Mouse (Mus musculus) adrenal gland (tissue): ENCODE measurements at regions not wholly inside any gene's neighbourhood (a gene's known extent, or its start where the extent isn't known, plus 50 kb on each side); places are given as distances from the start of the nearest gene placed in this dataset.

Experiments
- intact Hi-C: fragments of 180-260 bp; cut with DNase I; formaldehyde crosslinking; loops from one replicate; pipeline ENCODE4 v1.15.1; 2025

GRCm38 (mm10) chr10:122562542-122562941 is 114.2 kb downstream of the Avpr1a start:
- intact Hi-C loops: loop anchor here (5.0 kb wide), 1 partner anchor 110 kb away; no protein-coding TSS in a partner anchor

GRCm38 (mm10) chr10:122563973-122564372 is 114.6 kb upstream of the Ppm1h start:
- intact Hi-C loops: loop anchor here (5.0 kb wide), 1 partner anchor 108 kb away; no protein-coding TSS in a partner anchor

DNA sequence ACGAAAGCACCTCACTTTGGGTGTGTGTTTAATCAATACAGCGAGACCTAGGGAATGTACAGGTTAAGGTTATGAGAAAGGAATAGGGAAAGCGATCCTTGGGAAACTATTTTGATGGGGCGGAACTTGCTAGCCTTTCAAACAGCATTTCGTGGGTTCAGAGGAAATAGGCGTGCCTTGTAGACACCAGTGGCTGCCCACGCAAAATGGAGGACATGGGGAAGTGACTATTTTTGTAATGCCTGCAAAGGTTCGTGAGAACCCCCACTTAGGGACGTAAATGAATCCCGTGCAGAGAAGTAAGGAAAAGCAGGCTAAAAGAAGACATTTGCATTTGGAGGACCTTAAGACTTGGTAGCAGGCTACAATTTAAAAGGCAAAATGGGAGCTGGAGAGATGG is 114.1 kb upstream of the Ppm1h start:
- intact Hi-C loops: loop anchor here (5.0 kb wide), 1 partner anchor 108 kb away; no protein-coding TSS in a partner anchor

DNA sequence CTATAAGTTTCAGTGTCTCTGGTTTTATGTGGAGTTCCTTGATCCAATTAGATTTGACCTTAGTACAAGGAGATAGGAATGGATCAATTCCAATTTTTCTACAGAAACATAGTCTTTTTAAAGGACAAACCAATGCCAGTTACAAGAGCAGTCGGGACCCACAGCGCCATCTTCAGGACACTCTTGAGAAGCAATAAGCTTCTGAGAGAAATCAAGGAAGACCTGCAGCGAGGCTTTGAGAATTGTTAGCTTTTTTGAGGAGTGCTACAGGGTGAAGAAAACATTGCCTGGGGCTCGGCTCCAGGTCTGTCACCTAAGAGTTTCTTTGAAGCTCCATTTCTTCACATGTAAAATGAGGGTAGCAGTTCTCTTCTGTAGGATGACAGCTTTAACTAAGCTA is 112.0 kb upstream of the Ppm1h start:
- intact Hi-C loops: no loop called here

DNA sequence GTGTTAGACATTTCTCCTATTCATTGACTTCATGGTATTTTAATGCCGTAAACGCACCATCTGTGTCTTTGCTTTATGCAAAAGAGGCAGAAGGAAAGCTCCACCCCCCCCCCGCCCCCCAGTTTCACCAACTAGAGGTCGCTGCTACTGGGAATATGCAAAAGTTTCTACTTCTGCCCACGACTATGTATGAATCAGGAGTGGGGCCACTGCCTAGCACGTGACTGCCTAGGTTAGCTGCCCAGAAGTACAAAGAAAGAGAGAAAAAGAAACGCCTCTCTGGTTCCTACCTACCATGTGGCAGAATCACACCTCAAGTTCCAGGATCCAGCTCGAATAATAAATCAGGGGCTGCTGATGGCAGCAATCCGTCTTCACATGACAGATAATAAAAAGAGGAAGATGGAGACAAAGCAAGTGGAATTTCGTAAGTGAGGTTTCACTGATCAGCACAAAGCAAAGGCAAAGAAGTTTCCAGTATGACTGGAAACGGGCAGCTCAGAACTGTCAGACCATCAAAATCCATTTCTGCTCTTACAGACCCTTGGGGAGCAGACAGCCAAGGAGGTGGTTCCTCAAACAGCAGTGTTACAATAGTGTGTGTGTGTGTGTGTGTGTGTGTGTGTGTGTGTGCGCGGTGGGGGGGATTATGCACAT is 108.9 kb upstream of the Ppm1h start:
- intact Hi-C loops: no loop called here

GRCm38 (mm10) chr10:122570909-122571551 is 107.5 kb upstream of the Ppm1h start:
- intact Hi-C loops: no loop called here

- intact Hi-C loops: no loop called here
These were observed 102.1 kb upstream of the Ppm1h start for GRCm38 (mm10) chr10:122576171-122577063.

GRCm38 (mm10) chr10:122578209-122579001 is 100.2 kb upstream of the Ppm1h start:
- intact Hi-C loops: no loop called here

GRCm38 (mm10) chr10:122581096-122581495 is 97.5 kb upstream of the Ppm1h start:
- intact Hi-C loops: no loop called here

- intact Hi-C loops: no loop called here
These were observed 91.0 kb upstream of the Ppm1h start for GRCm38 (mm10) chr10:122587541-122587940.

GRCm38 (mm10) chr10:122599511-122599910 is 79.1 kb upstream of the Ppm1h start:
- intact Hi-C loops: no loop called here

GRCm38 (mm10) chr10:122602394-122602793 is 76.2 kb upstream of the Ppm1h start:
- intact Hi-C loops: no loop called here

DNA sequence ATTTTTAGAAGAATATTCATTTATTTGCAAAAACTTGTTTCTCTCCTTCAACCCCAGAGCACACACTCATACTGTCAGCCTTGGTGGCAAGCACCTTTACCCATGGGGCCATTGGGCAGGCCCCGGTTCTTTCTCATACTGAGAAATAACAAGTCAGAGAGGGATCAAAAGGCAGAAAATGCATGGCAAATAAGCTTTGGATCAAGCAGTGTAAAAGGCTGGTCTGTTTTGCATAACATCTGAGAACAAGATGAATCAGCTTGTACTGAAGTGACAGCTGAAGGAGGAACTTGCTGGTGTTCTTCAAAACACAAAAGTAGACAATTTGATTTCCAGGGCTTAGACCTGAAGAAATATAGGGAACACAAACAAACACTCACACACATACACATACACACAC is 74.6 kb upstream of the Ppm1h start:
- intact Hi-C loops: no loop called here

DNA sequence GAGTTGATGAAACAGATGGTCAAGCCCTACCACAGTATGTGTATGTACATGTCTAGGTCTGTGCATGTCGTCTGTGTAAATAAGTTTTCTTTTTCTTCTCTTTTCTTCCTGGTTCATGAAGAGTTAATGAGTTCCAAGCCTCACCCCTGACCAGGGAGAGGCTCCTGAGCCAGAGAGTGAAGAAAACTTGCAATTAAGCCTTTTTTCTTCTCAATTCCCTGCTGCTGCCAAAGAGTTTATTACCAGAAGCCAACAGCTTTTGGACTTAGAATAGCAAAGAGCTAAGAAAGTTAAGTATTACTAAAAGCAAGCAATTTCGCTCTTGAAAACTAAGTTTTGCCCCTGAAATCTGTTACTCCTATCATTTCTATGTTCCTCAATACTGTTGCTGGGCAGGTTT is 65.3 kb upstream of the Ppm1h start:
- intact Hi-C loops: no loop called here

DNA sequence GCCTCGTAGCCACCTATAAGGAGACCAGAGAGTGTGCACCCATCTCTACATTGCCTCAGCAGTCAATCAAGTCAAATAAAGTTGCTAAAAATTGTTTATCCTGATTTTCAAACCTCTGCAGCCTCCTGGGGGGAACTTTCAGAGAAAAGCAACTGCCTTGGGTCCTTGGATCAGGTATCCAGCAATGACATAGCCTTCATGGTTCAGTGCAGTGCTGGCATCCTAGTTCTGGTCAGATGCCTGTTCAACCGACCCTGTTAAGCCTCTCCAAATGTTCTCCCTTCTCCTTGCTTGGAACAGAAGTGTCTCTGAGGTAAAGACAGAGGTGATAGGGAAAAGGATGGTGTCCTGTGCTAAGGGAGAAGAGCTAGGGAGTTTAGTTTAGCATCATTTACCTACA is 64.7 kb upstream of the Ppm1h start:
- intact Hi-C loops: no loop called here

GRCm38 (mm10) chr10:122614720-122615119 is 63.8 kb upstream of the Ppm1h start:
- intact Hi-C loops: no loop called here

DNA sequence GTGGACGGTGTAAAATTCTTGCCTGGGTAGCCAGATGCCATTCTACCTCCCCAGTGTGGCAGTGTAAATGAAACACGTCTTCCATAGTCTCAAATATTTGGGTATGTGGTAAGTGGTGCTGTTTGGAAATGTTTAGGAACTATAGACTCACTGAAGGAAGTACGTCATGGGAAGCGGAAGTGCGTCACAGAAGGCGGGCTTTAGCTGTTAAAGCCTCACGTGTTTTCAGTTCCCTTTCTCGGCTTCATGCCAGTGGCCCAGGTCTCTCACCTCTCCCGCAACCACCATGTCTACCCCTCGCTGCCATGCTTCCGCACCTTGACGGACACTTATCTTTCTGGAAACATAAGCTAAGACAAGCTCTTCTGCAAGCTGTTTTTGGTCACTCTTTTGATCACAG is 62.9 kb upstream of the Ppm1h start:
- intact Hi-C loops: no loop called here

GRCm38 (mm10) chr10:122616385-122616784 is 62.2 kb upstream of the Ppm1h start:
- intact Hi-C loops: no loop called here

DNA sequence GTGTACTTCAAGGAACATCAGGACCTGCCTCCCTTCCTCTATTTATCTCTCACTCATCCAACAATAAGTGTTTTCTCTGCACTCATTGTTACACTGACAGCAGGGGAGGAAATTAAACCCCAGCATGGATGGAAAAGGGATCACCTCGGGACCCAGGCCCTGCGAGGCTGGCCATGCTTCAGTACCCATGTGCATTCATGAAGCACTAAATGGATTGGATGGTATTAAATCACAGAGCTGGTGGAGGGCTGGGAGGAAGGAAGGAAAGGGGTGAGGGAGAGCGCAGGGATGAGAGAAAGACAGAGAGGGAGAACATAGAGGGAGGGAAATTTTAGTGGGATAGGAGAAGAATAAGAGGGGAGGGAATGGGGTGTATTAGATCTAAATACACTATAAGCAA is 59.7 kb upstream of the Ppm1h start:
- intact Hi-C loops: no loop called here

- intact Hi-C loops: no loop called here
These were observed 59.0 kb upstream of the Ppm1h start for GRCm38 (mm10) chr10:122619406-122620116.
